Mouse (Mus musculus) C2C12 (cell line): Measurements from ENCODE around the gene Mpi. TPM values are rescaled to one million over a fixed set of nuclear protein-coding genes. Genes with fewer than 3 reads are reported as not detected.

Source experiments
- H3K27me3 ChIP-seq: one replicate; pipeline ENCODE4 v1.6.1; 2011; ENCODE audit not compliant: control insufficient read depth, insufficient read depth, insufficient read length
- H3K36me3 ChIP-seq: one replicate; pipeline ENCODE4 v1.6.1; 2011; ENCODE audit not compliant: control insufficient read depth, insufficient read depth
- H3K4me3 ChIP-seq: one replicate; pipeline ENCODE4 v1.5.1; 2011; ENCODE audit warnings: mild to moderate bottlenecking, control low read depth; ENCODE audit not compliant: poor library complexity, insufficient read depth, severe bottlenecking
- H3K79me2 ChIP-seq: one replicate; pipeline ENCODE4 v1.6.1; 2011; ENCODE audit not compliant: control insufficient read depth, insufficient read depth
- H3K79me3 ChIP-seq: one replicate; pipeline ENCODE4 v1.6.1; 2011; ENCODE audit warnings: low read depth, control low read depth
- H3ac ChIP-seq: one replicate; pipeline ENCODE3; 2011; ENCODE audit warnings: low read depth; ENCODE audit not compliant: control insufficient read depth, insufficient read length
- CEBPB ChIP-seq: IDR thresholded peaks from one replicate; pipeline ENCODE4 v1.6.1; 2011; ENCODE audit warnings: low read depth, mild to moderate bottlenecking, control low read depth, moderate library complexity
- CTCF ChIP-seq: IDR thresholded peaks from one replicate; pipeline ENCODE4 v1.5.1; 2011; ENCODE audit not compliant: control insufficient read depth, insufficient read depth, insufficient read length
- FOSL1 ChIP-seq: IDR thresholded peaks from one replicate; pipeline ENCODE4 v1.8.0; 2011; ENCODE audit warnings: mild to moderate bottlenecking, low read length; ENCODE audit not compliant: poor library complexity, insufficient read depth, severe bottlenecking
- MAX ChIP-seq: IDR thresholded peaks from one replicate; pipeline ENCODE4 v1.6.1; 2011; ENCODE audit warnings: mild to moderate bottlenecking, control low read depth
- MYOD1 ChIP-seq: IDR thresholded peaks from one replicate; pipeline ENCODE4 v1.6.1; 2011; ENCODE audit warnings: low read depth; ENCODE audit not compliant: control insufficient read depth, insufficient read length
- MYOG ChIP-seq: IDR thresholded peaks from one replicate; pipeline ENCODE4 v1.6.1; 2011; ENCODE audit not compliant: control insufficient read depth, insufficient read length; ENCODE audit errors: extremely low read depth
- USF1 ChIP-seq: IDR thresholded peaks from one replicate; pipeline ENCODE4 v1.6.1; 2011; ENCODE audit warnings: low read depth, mild to moderate bottlenecking, control low read depth, moderate library complexity
- polyA plus RNA-seq: library from polyadenylated mRNA; unstranded; fragments of >200 nt; fragmentation: generic; extraction: Trizol; gene quantifications from one replicate; pipeline ENCODE4 v1.2.1, GENCODE M21; 2012; ENCODE audit warnings: missing spikeins

Gene Mpi
- polyA plus RNA-seq, 1 experiment, result 35.7 TPM

- no peak for TF ChIP-seq CTCF
- TF ChIP-seq MAX, result no peak
- no peak for TF ChIP-seq USF1
- TF ChIP-seq MYOD1, result no peak
- TF ChIP-seq CEBPB, result no peak
- no peak for TF ChIP-seq FOSL1
- TF ChIP-seq MYOG, result no peak
- peaks cover 4% of the 10 kb centered on the region for H3K27me3 ChIP-seq
- no peaks in the 10 kb centered on the region for H3K79me2 ChIP-seq
- H3K79me3 ChIP-seq, result no peaks in the 10 kb centered on the region
- H3ac ChIP-seq, result no peak overlapping the region
- H3K4me3 ChIP-seq, result no peak overlapping the region
- no peaks in the 10 kb centered on the region for H3K36me3 ChIP-seq
These were observed 47.7 kb downstream of the Mpi start for GRCm38 (mm10) chr9:57504891-57505290.

DNA sequence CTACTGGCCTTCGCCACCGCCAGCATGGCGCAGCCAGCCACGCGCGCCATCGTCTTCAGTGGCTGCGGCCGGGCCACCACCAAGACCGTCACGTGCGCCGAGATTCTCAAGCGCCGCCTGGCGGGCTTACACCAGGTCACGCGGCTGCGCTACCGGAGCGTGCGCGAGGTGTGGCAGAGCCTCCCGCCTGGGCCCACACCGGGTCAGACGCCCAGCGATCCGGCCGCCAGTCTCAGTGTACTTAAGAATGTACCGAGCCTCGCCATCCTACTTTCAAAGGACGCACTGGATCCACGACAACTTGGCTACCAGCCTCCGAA, 48.2 kb downstream of the Mpi start:
- H3K27me3 ChIP-seq, result peaks cover 4% of the 10 kb centered on the region
- H3K4me3 ChIP-seq, result no peak overlapping the region
- no peaks in the 10 kb centered on the region for H3K79me2 ChIP-seq
- H3ac ChIP-seq, result no peak overlapping the region
- TF ChIP-seq MAX (no peak), USF1 (no peak), FOSL1 (no peak), MYOD1 (no peak), CTCF (no peak), MYOG (no peak), CEBPB (no peak)
- H3K36me3 ChIP-seq, result no peaks in the 10 kb centered on the region
- no peaks in the 10 kb centered on the region for H3K79me3 ChIP-seq

- TF ChIP-seq FOSL1 (no peak), CTCF (no peak), MYOD1 (no peak), MYOG (no peak), USF1 (no peak), MAX (no peak), CEBPB (no peak)
- H3K79me3 ChIP-seq, result no peaks in the 10 kb centered on the region
- H3K27me3 ChIP-seq, result peaks cover 4% of the 10 kb centered on the region
- H3K79me2 ChIP-seq, result no peaks in the 10 kb centered on the region
- no peak within 1 kb of the TSS for H3K4me3 ChIP-seq
- H3ac ChIP-seq, result no peak within 1 kb of the TSS
- H3K36me3 ChIP-seq, result no peaks in the 10 kb centered on the region
These were observed 48.8 kb downstream of the Mpi start, which contains the start of gene Rpp25 for GRCm38 (mm10) chr9:57503622-57504380. TSS of gene Rpp25 (plus strand) at chr9:57504026.

GRCm38 (mm10) chr9:57502911-57503621, 49.5 kb downstream of the Mpi start:
- Histone ChIP-seq H3K79me3 (no peaks in the 10 kb centered on the region), H3K4me3 (no peak overlapping the region), H3ac (no peak overlapping the region), H3K27me3 (peaks cover 4% of the 10 kb centered on the region), H3K79me2 (no peaks in the 10 kb centered on the region), H3K36me3 (no peaks in the 10 kb centered on the region)
- TF ChIP-seq CTCF (no peak), USF1 (no peak), MAX (no peak), MYOD1 (no peak), CEBPB (no peak), MYOG (no peak), FOSL1 (no peak)

DNA sequence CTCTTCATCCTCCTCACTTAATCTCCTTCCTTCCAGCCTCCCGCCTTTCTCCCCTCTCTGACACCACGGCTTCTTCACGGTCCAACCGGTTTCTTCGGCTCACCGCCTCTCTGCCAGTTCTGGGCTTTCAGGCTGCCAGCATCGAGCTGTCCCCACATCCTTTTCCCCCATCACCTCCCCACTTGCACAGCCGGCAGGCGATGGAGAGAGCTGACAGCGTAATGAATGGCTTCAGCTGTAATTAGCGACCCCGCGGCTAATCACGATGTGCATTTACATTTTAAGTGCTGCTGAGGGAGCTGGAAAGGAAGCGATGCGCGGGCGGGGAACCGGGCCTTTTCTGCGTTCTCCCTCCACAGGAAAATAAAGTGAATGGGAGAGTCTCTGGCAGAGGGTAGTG, 50.7 kb downstream of the Mpi start:
- Histone ChIP-seq H3K27me3 (peaks cover 4% of the 10 kb centered on the region), H3K79me2 (no peaks in the 10 kb centered on the region), H3K79me3 (no peaks in the 10 kb centered on the region), H3K4me3 (no peak overlapping the region), H3ac (no peak overlapping the region), H3K36me3 (no peaks in the 10 kb centered on the region)
- TF ChIP-seq USF1, result no peak
- no peak for TF ChIP-seq MYOG
- no peak for TF ChIP-seq CTCF
- TF ChIP-seq MAX, result no peak
- TF ChIP-seq MYOD1, result no peak
